Mouse (Mus musculus): Measurements from ENCODE around the gene Hsp90ab1.

Gene Hsp90ab1

GRCm38 (mm10) chr17:45547461-45548190 lies 25.4 kb downstream of the Hsp90ab1 start:
- H3K4me1 ChIP-seq (replicated peaks; ENCODE audit: low read depth, low read length) = peaks cover 70% of the 10 kb centered on the region
- H3K4me3 ChIP-seq (replicated peaks; ENCODE audit: low read length) = no peak overlapping the region
- H3K36me3 ChIP-seq (ENCODE audit: insufficient read depth, low read length) = no peaks in the 10 kb centered on the region
- TF ChIP-seq CTCF (conservative IDR thresholded peaks at IDR 0.05; ENCODE audit: low read length) (no peak), POU5F1 (IDR thresholded peaks at IDR 0.05; ENCODE audit: borderline replicate concordance, low read length) (no peak), NANOG (IDR thresholded peaks at IDR 0.05; ENCODE audit: borderline replicate concordance, low read length) (no peak)
- H3K27me3 ChIP-seq (ENCODE audit: insufficient read depth, low read length) = peaks cover 59% of the 10 kb centered on the region
- H3K9me3 ChIP-seq (ENCODE audit: low read length) = no peaks in the 10 kb centered on the region

GRCm38 (mm10) chr17:45546941-45547340 lies 26.1 kb downstream of the Hsp90ab1 start:
- Histone ChIP-seq H3K27me3 (ENCODE audit: insufficient read depth, low read length) (peaks cover 64% of the 10 kb centered on the region), H3K4me1 (replicated peaks; ENCODE audit: low read depth, low read length) (peaks cover 69% of the 10 kb centered on the region), H3K36me3 (ENCODE audit: insufficient read depth, low read length) (no peaks in the 10 kb centered on the region), H3K9me3 (ENCODE audit: low read length) (no peaks in the 10 kb centered on the region), H3K4me3 (replicated peaks; ENCODE audit: low read length) (no peak overlapping the region)
- no peak for TF ChIP-seq NANOG (IDR thresholded peaks at IDR 0.05; ENCODE audit: borderline replicate concordance, low read length)

GRCm38 (mm10) chr17:45545278-45545961 lies 27.7 kb downstream of the Hsp90ab1 start:
- no peaks in the 10 kb centered on the region for H3K9me3 ChIP-seq (ENCODE audit: low read length)
- TF ChIP-seq NANOG (IDR thresholded peaks at IDR 0.05; ENCODE audit: borderline replicate concordance, low read length) = no peak
- no peak for TF ChIP-seq CTCF (conservative IDR thresholded peaks at IDR 0.05; ENCODE audit: low read length)
- TF ChIP-seq POU5F1 (IDR thresholded peaks at IDR 0.05; ENCODE audit: borderline replicate concordance, low read length) = no peak
- H3K4me3 ChIP-seq (replicated peaks; ENCODE audit: low read length) = peak overlapping the region; percentile 75
- H3K27me3 ChIP-seq (ENCODE audit: insufficient read depth, low read length) = peaks cover 77% of the 10 kb centered on the region
- H3K36me3 ChIP-seq (ENCODE audit: insufficient read depth, low read length) = no peaks in the 10 kb centered on the region
- peaks cover 54% of the 10 kb centered on the region for H3K4me1 ChIP-seq (replicated peaks; ENCODE audit: low read depth, low read length)

GRCm38 (mm10) chr17:45544873-45545277 lies 28.2 kb downstream of the Hsp90ab1 start:
- no peak for TF ChIP-seq CTCF (conservative IDR thresholded peaks at IDR 0.05; ENCODE audit: low read length)
- TF ChIP-seq NANOG (IDR thresholded peaks at IDR 0.05; ENCODE audit: borderline replicate concordance, low read length) = no peak
- TF ChIP-seq POU5F1 (IDR thresholded peaks at IDR 0.05; ENCODE audit: borderline replicate concordance, low read length) = no peak
- peak overlapping the region; percentile 75 for H3K4me3 ChIP-seq (replicated peaks; ENCODE audit: low read length)
- H3K27me3 ChIP-seq (ENCODE audit: insufficient read depth, low read length) = peaks cover 78% of the 10 kb centered on the region
- no peaks in the 10 kb centered on the region for H3K9me3 ChIP-seq (ENCODE audit: low read length)
- no peaks in the 10 kb centered on the region for H3K36me3 ChIP-seq (ENCODE audit: insufficient read depth, low read length)
- H3K4me1 ChIP-seq (replicated peaks; ENCODE audit: low read depth, low read length) = peaks cover 54% of the 10 kb centered on the region

GRCm38 (mm10) chr17:45544001-45544872 lies 28.8 kb downstream of the Hsp90ab1 start:
- Histone ChIP-seq H3K9me3 (ENCODE audit: low read length) (no peaks in the 10 kb centered on the region), H3K36me3 (ENCODE audit: insufficient read depth, low read length) (no peaks in the 10 kb centered on the region), H3K27me3 (ENCODE audit: insufficient read depth, low read length) (peaks cover 84% of the 10 kb centered on the region), H3K4me3 (replicated peaks; ENCODE audit: low read length) (peak overlapping the region; percentile 75), H3K4me1 (replicated peaks; ENCODE audit: low read depth, low read length) (peaks cover 58% of the 10 kb centered on the region)
- TF ChIP-seq NANOG (IDR thresholded peaks at IDR 0.05; ENCODE audit: borderline replicate concordance, low read length) = no peak
- no peak for TF ChIP-seq POU5F1 (IDR thresholded peaks at IDR 0.05; ENCODE audit: borderline replicate concordance, low read length)
- no peak for TF ChIP-seq CTCF (conservative IDR thresholded peaks at IDR 0.05; ENCODE audit: low read length)

- no peaks in the 10 kb centered on the region for H3K36me3 ChIP-seq (ENCODE audit: insufficient read depth, low read length)
- peak overlapping the region; percentile 75 for H3K4me3 ChIP-seq (replicated peaks; ENCODE audit: low read length)
- no peaks in the 10 kb centered on the region for H3K9me3 ChIP-seq (ENCODE audit: low read length)
- TF ChIP-seq CTCF (conservative IDR thresholded peaks at IDR 0.05; ENCODE audit: low read length) (no peak), NANOG (IDR thresholded peaks at IDR 0.05; ENCODE audit: borderline replicate concordance, low read length) (no peak), POU5F1 (IDR thresholded peaks at IDR 0.05; ENCODE audit: borderline replicate concordance, low read length) (no peak)
- peaks cover 56% of the 10 kb centered on the region for H3K4me1 ChIP-seq (replicated peaks; ENCODE audit: low read depth, low read length)
- peaks cover 92% of the 10 kb centered on the region for H3K27me3 ChIP-seq (ENCODE audit: insufficient read depth, low read length)
These were observed 30.0 kb downstream of the Hsp90ab1 start for GRCm38 (mm10) chr17:45543115-45543514.

- Histone ChIP-seq H3K36me3 (ENCODE audit: insufficient read depth, low read length) (no peaks in the 10 kb centered on the region), H3K27me3 (ENCODE audit: insufficient read depth, low read length) (peaks cover 91% of the 10 kb centered on the region), H3K4me3 (replicated peaks; ENCODE audit: low read length) (no peak overlapping the region), H3K9me3 (ENCODE audit: low read length) (no peaks in the 10 kb centered on the region), H3K4me1 (replicated peaks; ENCODE audit: low read depth, low read length) (peaks cover 56% of the 10 kb centered on the region)
- TF ChIP-seq NANOG (IDR thresholded peaks at IDR 0.05; ENCODE audit: borderline replicate concordance, low read length) (no peak), CTCF (conservative IDR thresholded peaks at IDR 0.05; ENCODE audit: low read length) (no peak), POU5F1 (IDR thresholded peaks at IDR 0.05; ENCODE audit: borderline replicate concordance, low read length) (no peak)
These were observed 30.4 kb downstream of the Hsp90ab1 start for GRCm38 (mm10) chr17:45542705-45543104.

- H3K4me3 ChIP-seq (replicated peaks; ENCODE audit: low read length) = no peak overlapping the region
- H3K4me1 ChIP-seq (replicated peaks; ENCODE audit: low read depth, low read length) = peaks cover 55% of the 10 kb centered on the region
- H3K9me3 ChIP-seq (ENCODE audit: low read length) = no peaks in the 10 kb centered on the region
- peaks cover 91% of the 10 kb centered on the region for H3K27me3 ChIP-seq (ENCODE audit: insufficient read depth, low read length)
- H3K36me3 ChIP-seq (ENCODE audit: insufficient read depth, low read length) = no peaks in the 10 kb centered on the region
- TF ChIP-seq NANOG (IDR thresholded peaks at IDR 0.05; ENCODE audit: borderline replicate concordance, low read length) = no peak
- TF ChIP-seq CTCF (conservative IDR thresholded peaks at IDR 0.05; ENCODE audit: low read length) = no peak
- TF ChIP-seq POU5F1 (IDR thresholded peaks at IDR 0.05; ENCODE audit: borderline replicate concordance, low read length) = no peak
These were observed 30.9 kb downstream of the Hsp90ab1 start for GRCm38 (mm10) chr17:45542129-45542528.
